Mouse (Mus musculus) intestine, embryonic 15.5 days (tissue): ENCODE measurements around the gene Tbata. TPM values are rescaled to one million over a fixed set of nuclear protein-coding genes. Genes with fewer than 3 reads are reported as not detected.

Experiments
- ATAC-seq: fragments of 200-750 bp; cut with Nextera tagmentation; 2 replicates; pipeline ENCODE4 v1.8.0; 2017; ENCODE audit warnings: moderate TSS enrichment, moderate library complexity
- H3K27ac ChIP-seq: fragments of 300-500 bp; sonication (generic); 2 replicates; pipeline ENCODE4 v1.5.1; 2015; ENCODE audit warnings: mild to moderate bottlenecking, inconsistent platforms
- H3K27me3 ChIP-seq: fragments of 300-500 bp; sonication (generic); replicated peaks from 2 replicates; pipeline ENCODE4 v1.6.1; 2015; ENCODE audit warnings: inconsistent platforms
- H3K36me3 ChIP-seq: fragments of 300-500 bp; sonication (generic); 2 replicates; pipeline ENCODE4 v1.6.1; 2015; ENCODE audit warnings: inconsistent platforms
- H3K4me1 ChIP-seq: fragments of 300-500 bp; sonication (generic); replicated peaks from 2 replicates; pipeline ENCODE4 v1.6.1; 2015; ENCODE audit warnings: inconsistent platforms
- H3K4me2 ChIP-seq: fragments of 300-500 bp; sonication (generic); replicated peaks from 2 replicates; pipeline ENCODE4 v1.6.1; 2015; ENCODE audit warnings: mild to moderate bottlenecking, inconsistent platforms
- H3K4me3 ChIP-seq: fragments of 300-500 bp; sonication (generic); replicated peaks from 2 replicates; pipeline ENCODE4 v1.5.1; 2015; ENCODE audit warnings: inconsistent platforms
- H3K9ac ChIP-seq: fragments of 300-500 bp; sonication (generic); 2 replicates; pipeline ENCODE4 v1.6.1; 2015; ENCODE audit warnings: inconsistent platforms
- H3K9me3 ChIP-seq: fragments of 300-500 bp; sonication (generic); 2 replicates; pipeline ENCODE4 v1.6.1; 2016; ENCODE audit warnings: inconsistent platforms
- WGBS: fragments of 180-500 bp; shearing (Covaris S2); methylation state at CpG from one replicate; pipeline ENCODE4 v1.1.7; 2015; 5-methylcytosine and 5-hydroxymethylcytosine counted together
- polyA plus RNA-seq: library from polyadenylated mRNA; unstranded; fragments of >200 nt; fragmentation: Nextera tagmentation; extraction: Ambion mirVana; gene quantifications from 2 replicates; pipeline ENCODE4 v1.2.1, GENCODE M21; 2015

The Tbata gene
- polyA plus RNA-seq, 1 experiment from 2014 or later, result not detected

- no peak overlapping the region for H3K9ac ChIP-seq
- H3K4me2 ChIP-seq, result no peak overlapping the region
- H3K9me3 ChIP-seq, result no peaks in the 10 kb centered on the region
- 82% methylated on average over 4 of the region's 4 CpGs for whole genome bisulfite sequencing
- H3K27ac ChIP-seq, result no peak overlapping the region
- no peak for ATAC-seq
- H3K27me3 ChIP-seq, result no peaks in the 10 kb centered on the region
- H3K4me1 ChIP-seq, result peaks cover 7% of the 10 kb centered on the region; the same call in 1 of the 2 replicates
- no peak overlapping the region for H3K4me3 ChIP-seq
- H3K36me3 ChIP-seq, result no peaks in the 10 kb centered on the region
Observed at GRCm38 (mm10) chr10:61172496-61172895, 742 bp downstream of the Tbata start.

GRCm38 (mm10) chr10:61174711-61175441, 3.1 kb downstream of the Tbata start:
- 54% methylated on average over 13 of the region's 13 CpGs for WGBS
- Histone ChIP-seq H3K9me3 (no peaks in the 10 kb centered on the region), H3K4me3 (no peak overlapping the region), H3K9ac (no peak overlapping the region), H3K4me1 (peaks cover 7% of the 10 kb centered on the region; the same call in 1 of the 2 replicates), H3K27me3 (no peaks in the 10 kb centered on the region), H3K36me3 (no peaks in the 10 kb centered on the region), H3K4me2 (no peak overlapping the region), H3K27ac (no peak overlapping the region)
- ATAC-seq, result no peak

GRCm38 (mm10) chr10:61175442-61176204, 3.9 kb downstream of the Tbata start:
- WGBS, result 15% methylated on average over 24 of the region's 24 CpGs
- no peaks in the 10 kb centered on the region for H3K27me3 ChIP-seq
- no peak overlapping the region for H3K9ac ChIP-seq
- H3K4me2 ChIP-seq, result peak overlapping the region; percentile 41
- H3K36me3 ChIP-seq, result no peaks in the 10 kb centered on the region
- peaks cover 7% of the 10 kb centered on the region; the same call in 1 of the 2 replicates for H3K4me1 ChIP-seq
- H3K4me3 ChIP-seq, result no peak overlapping the region
- H3K27ac ChIP-seq, result no peak overlapping the region
- no peaks in the 10 kb centered on the region for H3K9me3 ChIP-seq
- ATAC-seq, result peak; percentile 58

GRCm38 (mm10) chr10:61176221-61176790, 4.6 kb downstream of the Tbata start:
- H3K4me3 ChIP-seq, result no peak overlapping the region
- H3K27me3 ChIP-seq, result no peaks in the 10 kb centered on the region
- H3K27ac ChIP-seq, result no peak overlapping the region
- no peaks in the 10 kb centered on the region for H3K9me3 ChIP-seq
- no peak for ATAC-seq
- H3K4me1 ChIP-seq, result peaks cover 7% of the 10 kb centered on the region; the same call in 1 of the 2 replicates
- no peak overlapping the region for H3K9ac ChIP-seq
- H3K4me2 ChIP-seq, result peak overlapping the region; percentile 41
- WGBS, result 54% methylated on average over 7 of the region's 7 CpGs
- no peaks in the 10 kb centered on the region for H3K36me3 ChIP-seq

GRCm38 (mm10) chr10:61177751-61178150, 6.0 kb downstream of the Tbata start:
- 76% methylated on average over 4 of the region's 4 CpGs for WGBS
- H3K4me3 ChIP-seq, result no peak overlapping the region
- no peak for ATAC-seq
- H3K36me3 ChIP-seq, result no peaks in the 10 kb centered on the region
- no peak overlapping the region for H3K27ac ChIP-seq
- H3K9ac ChIP-seq, result no peak overlapping the region
- no peak overlapping the region for H3K4me2 ChIP-seq
- no peaks in the 10 kb centered on the region for H3K27me3 ChIP-seq
- H3K9me3 ChIP-seq, result no peaks in the 10 kb centered on the region
- peaks cover 7% of the 10 kb centered on the region; the same call in 1 of the 2 replicates for H3K4me1 ChIP-seq

GRCm38 (mm10) chr10:61178687-61179086, 6.9 kb downstream of the Tbata start:
- no peak overlapping the region for H3K4me2 ChIP-seq
- 90% methylated on average over 8 of the region's 8 CpGs for WGBS
- no peak overlapping the region for H3K4me3 ChIP-seq
- H3K36me3 ChIP-seq, result no peaks in the 10 kb centered on the region
- H3K9me3 ChIP-seq, result no peaks in the 10 kb centered on the region
- H3K9ac ChIP-seq, result no peak overlapping the region
- ATAC-seq, result no peak
- H3K27me3 ChIP-seq, result no peaks in the 10 kb centered on the region
- no peak overlapping the region for H3K27ac ChIP-seq
- H3K4me1 ChIP-seq, result peaks cover 7% of the 10 kb centered on the region; the same call in 1 of the 2 replicates

GRCm38 (mm10) chr10:61179927-61180326, 8.2 kb downstream of the Tbata start:
- H3K4me2 ChIP-seq, result no peak overlapping the region
- 73% methylated on average over 6 of the region's 6 CpGs for WGBS
- no peaks in the 10 kb centered on the region for H3K27me3 ChIP-seq
- no peaks in the 10 kb centered on the region for H3K36me3 ChIP-seq
- no peak for ATAC-seq
- no peak overlapping the region for H3K4me3 ChIP-seq
- H3K27ac ChIP-seq, result no peak overlapping the region
- no peak overlapping the region for H3K9ac ChIP-seq
- H3K4me1 ChIP-seq, result peaks cover 7% of the 10 kb centered on the region; the same call in 1 of the 2 replicates
- H3K9me3 ChIP-seq, result no peaks in the 10 kb centered on the region

- no peak for ATAC-seq
- no peak overlapping the region for H3K4me3 ChIP-seq
- 72% methylated on average over 3 of the region's 3 CpGs for WGBS
- H3K27me3 ChIP-seq, result no peaks in the 10 kb centered on the region
- no peaks in the 10 kb centered on the region for H3K9me3 ChIP-seq
- no peak overlapping the region for H3K9ac ChIP-seq
- no peaks in the 10 kb centered on the region for H3K36me3 ChIP-seq
- no peak overlapping the region for H3K4me2 ChIP-seq
- H3K27ac ChIP-seq, result no peak overlapping the region
- H3K4me1 ChIP-seq, result peaks cover 4% of the 10 kb centered on the region; the same call in 1 of the 2 replicates
Observed at GRCm38 (mm10) chr10:61187001-61187400, 15.2 kb downstream of the Tbata start.

GRCm38 (mm10) chr10:61188010-61188409, 16.3 kb downstream of the Tbata start:
- ATAC-seq, result no peak
- Histone ChIP-seq H3K9ac (no peak overlapping the region), H3K9me3 (no peaks in the 10 kb centered on the region), H3K27ac (no peak overlapping the region), H3K36me3 (no peaks in the 10 kb centered on the region), H3K4me1 (peaks cover 4% of the 10 kb centered on the region; the same call in 1 of the 2 replicates), H3K4me2 (no peak overlapping the region), H3K27me3 (no peaks in the 10 kb centered on the region), H3K4me3 (no peak overlapping the region)
- WGBS, result 77% methylated on average over 3 of the region's 3 CpGs

GRCm38 (mm10) chr10:61194611-61195010, 22.9 kb downstream of the Tbata start:
- Histone ChIP-seq H3K4me2 (no peak overlapping the region), H3K27me3 (no peaks in the 10 kb centered on the region), H3K36me3 (no peaks in the 10 kb centered on the region), H3K4me1 (no peaks in the 10 kb centered on the region), H3K9ac (no peak overlapping the region), H3K4me3 (no peak overlapping the region), H3K27ac (no peak overlapping the region), H3K9me3 (no peaks in the 10 kb centered on the region)
- ATAC-seq, result no peak
- WGBS, result 81% methylated on average over 9 of the region's 9 CpGs

GRCm38 (mm10) chr10:61195216-61195615, 23.5 kb downstream of the Tbata start:
- Histone ChIP-seq H3K27ac (peak overlapping the region; percentile 17; the same call in 1 of the 2 replicates), H3K4me3 (no peak overlapping the region)
- 54% methylated on average over 8 of the region's 8 CpGs for WGBS

GRCm38 (mm10) chr10:61195718-61196291, 24.1 kb downstream of the Tbata start:
- Histone ChIP-seq H3K4me2 (no peak overlapping the region), H3K4me1 (no peaks in the 10 kb centered on the region), H3K36me3 (no peaks in the 10 kb centered on the region), H3K9ac (no peak overlapping the region), H3K4me3 (no peak overlapping the region), H3K9me3 (no peaks in the 10 kb centered on the region), H3K27ac (peak overlapping the region; percentile 17; the same call in 1 of the 2 replicates), H3K27me3 (no peaks in the 10 kb centered on the region)
- WGBS, result 72% methylated on average over 5 of the region's 5 CpGs
- no peak for ATAC-seq

More at GRCm38 (mm10) chr10:61195216-61195615, 23.5 kb downstream of the Tbata start:
- Histone ChIP-seq H3K36me3 (no peaks in the 10 kb centered on the region), H3K4me2 (no peak overlapping the region), H3K9ac (no peak overlapping the region), H3K27me3 (no peaks in the 10 kb centered on the region), H3K4me1 (no peaks in the 10 kb centered on the region), H3K9me3 (no peaks in the 10 kb centered on the region)
- ATAC-seq, result no peak
